Mouse (Mus musculus) layer of hippocampus, adult 18-20 months (tissue): Measurements from ENCODE around the gene Agfg2. TPM values are rescaled to one million over a fixed set of nuclear protein-coding genes. Genes with fewer than 3 reads are reported as not detected.
A peak's percentile ranks its signal among the peaks of the same experiment; 100 is the strongest.
"Not testable (repeated sequence)": the region's sequence is repeated elsewhere in the genome, so short reads cannot be mapped to it uniquely, and the experiment has no call there.

ENCODE experiments used
- DNase-seq, 2 experiments: peaks; one replicate each; pipeline ENCODE4 v3.0.0; 2022; ENCODE audit warnings: low spot score in 2 of 2
- long read RNA-seq: library from polyadenylated mRNA; stranded (forward); transcript quantifications from one replicate; pipeline ENCODE4 v2.0.0, GENCODE M21; 2021
- total RNA-seq, 2 experiments: library from RNA; stranded (reverse); gene quantifications; 2 replicates each; pipeline ENCODE4 v1.2.3; 2021

The Agfg2 gene
- total RNA-seq: 10 to 100 TPM; 72.6 to 73.5 TPM
- long read RNA-seq, transcript Agfg2-201 (12 exons, 2,893 nt): minor isoform, 11 of 122 reads
- long read RNA-seq, transcript Agfg2-202 (13 exons, 2,858 nt): major isoform, 79 of 122 reads
- long read RNA-seq, partial matches to known transcripts: 7 of 122 reads
- long read RNA-seq, other reads (novel, unspliced or antisense): 25 of 122 reads

DNA sequence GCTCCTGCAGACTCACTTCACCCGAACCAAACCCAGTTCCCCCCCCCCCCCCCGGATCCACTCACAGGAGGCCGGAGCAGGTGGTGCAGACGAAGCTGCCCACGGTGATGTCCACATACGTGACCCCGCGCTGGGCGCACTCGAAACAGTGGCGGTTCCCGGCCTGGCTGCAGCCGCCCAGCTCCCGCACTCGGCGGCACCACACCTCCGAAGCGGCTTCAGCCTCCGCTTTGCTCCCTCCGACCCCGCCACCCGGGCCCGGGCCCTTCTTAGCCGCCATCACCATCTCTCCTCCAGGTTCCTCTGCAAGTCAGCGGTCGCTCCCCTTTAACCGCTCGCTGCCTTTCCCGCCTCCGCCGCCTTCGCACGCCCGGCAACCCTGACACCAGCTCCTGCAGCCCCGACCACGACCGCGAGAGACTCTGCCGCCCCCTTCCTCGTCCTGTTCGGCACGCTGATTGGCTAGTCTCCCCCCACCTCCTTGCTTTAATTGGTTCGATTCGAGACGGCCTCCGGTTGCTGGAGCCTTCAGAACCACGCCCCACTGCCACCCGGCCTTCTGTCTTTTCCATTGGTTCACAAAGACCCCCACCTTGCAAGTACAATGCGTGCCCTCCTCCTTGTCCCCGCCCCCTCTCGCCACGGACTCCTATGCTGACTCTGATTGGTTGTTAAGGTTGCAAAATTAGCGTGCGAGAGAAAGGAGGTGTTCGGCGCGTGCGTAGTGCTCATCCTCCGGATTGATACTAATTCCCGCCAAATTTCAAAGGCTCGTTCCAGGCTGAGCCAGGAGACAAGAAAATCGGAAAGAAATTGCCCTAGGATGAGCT lies at the start of gene Agfg2:
TSS of gene Agfg2 (minus strand) at position 433 of the 830 bp plus-strand sequence.
- DNase-seq: peak; percentile 99 to 100

DNA sequence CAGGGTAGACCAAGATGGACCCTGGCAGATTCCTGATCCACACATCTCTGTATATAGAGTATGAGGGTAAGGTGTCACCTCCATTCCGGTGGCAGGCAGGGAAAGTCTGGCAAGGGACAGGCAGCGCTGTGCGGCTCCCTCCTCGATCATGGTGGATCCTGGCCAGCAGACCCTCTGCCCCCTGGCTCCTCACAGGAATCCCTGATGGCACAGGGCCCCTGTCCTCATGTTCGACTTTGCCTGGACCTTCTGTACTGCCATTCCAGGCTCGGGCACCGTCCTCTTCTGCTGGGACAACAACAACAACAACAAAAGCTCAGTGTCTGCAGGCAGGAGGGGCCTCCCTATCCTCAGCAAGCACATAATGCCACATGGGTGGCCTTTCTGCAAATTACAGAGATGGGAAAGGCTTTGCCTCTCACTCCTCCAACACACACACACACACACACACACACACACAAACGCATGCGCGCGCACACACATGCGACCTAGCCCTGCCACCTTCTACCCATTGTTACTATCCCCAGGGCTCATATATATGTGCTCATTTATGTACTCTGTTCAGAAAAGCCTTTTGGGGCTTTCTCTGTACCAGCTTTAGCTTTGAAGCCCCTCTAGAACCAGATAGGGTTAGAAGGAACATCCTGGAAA lies 49.2 kb upstream of the Agfg2 start:
- no peak for DNase-seq

DNA sequence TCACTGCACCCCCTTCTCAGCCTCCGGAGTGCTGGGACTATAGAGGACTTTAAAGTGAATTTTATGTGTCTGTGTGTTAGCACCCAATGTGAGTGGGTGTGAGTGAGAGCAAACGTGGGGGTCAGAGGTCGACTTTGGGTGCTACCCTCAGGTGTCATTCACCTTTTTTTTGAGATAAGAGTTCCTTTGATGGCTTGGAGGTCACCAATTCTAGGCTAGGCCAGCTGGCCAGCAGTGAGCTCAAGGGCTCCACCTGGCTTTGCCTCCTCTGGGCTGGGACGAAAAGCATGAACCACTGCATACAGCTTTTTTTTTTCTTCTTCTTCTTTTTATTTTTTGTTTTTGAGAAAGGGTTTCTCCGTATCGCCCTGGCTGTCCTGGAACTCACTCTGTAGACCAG lies 42.2 kb upstream of the Agfg2 start:
- no peak for DNase-seq

DNA sequence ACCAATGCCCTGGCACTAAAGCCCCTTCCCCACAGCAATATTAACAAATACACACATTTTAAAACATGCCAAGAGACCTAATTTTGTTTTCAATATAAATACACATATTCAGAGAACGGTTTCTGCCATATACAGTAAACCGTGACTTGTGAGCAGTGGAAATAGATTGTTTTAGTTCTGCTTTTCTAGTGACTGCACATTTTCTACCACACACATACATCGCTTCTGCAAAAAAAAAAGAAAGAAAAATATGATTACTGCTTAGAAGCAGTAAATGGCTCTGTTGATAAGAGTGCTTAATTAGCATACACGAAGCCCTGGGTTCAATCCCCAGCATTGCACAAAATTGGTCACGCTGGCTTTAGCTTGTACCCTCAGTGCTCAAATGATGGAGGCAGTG lies 39.3 kb upstream of the Agfg2 start:
- no peak for DNase-seq

DNA sequence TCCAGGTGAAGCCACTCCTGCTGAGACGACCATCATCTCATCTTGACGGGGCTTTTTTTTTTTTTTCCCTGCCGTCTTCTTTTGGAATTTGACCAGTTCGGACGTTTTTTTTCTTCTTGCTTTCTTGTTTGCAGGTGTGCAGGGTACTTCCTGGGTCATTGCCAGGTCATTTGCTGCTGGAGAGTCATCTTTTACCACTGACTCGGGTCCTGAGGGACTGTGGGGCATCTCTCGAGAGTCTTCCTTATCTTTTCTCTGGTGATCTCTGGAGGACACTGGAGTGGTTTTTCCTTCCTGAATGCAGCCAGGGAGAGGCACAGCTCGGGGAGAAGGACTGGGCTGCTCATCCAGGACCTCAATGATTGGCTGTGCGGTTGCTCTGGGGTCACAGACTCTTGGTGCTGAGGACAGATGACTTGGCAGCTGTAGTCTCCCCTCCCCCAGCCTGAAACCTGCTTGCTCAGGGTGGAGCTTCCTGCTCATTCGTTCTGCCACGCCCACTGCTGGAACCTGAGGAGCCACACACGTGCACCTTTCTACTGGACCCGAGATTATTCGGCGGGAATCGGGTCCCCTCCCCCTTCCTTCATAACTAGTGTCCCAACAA lies 36.1 kb upstream of the Agfg2 start:
- DNase-seq: not testable (repeated sequence)

DNA sequence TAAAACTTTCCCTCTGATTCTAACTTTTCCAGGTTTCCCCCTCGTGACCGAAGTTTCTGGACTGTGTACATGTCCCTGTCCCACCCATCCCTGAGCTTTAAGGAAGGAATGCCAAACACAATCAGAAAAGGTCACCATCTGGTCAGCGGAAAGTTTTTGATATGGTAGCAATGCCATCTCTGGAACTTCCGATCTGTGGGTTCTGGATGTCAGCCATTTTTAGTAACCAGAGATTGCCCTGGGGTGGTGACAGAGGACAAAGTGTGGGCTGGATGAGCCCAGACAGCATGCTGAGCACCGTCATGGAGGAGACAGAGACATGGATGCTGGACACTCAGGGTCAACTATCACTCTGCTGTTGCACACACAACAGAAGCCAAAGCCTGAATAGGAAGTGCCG lies 34.6 kb upstream of the Agfg2 start:
- no peak for DNase-seq

DNA sequence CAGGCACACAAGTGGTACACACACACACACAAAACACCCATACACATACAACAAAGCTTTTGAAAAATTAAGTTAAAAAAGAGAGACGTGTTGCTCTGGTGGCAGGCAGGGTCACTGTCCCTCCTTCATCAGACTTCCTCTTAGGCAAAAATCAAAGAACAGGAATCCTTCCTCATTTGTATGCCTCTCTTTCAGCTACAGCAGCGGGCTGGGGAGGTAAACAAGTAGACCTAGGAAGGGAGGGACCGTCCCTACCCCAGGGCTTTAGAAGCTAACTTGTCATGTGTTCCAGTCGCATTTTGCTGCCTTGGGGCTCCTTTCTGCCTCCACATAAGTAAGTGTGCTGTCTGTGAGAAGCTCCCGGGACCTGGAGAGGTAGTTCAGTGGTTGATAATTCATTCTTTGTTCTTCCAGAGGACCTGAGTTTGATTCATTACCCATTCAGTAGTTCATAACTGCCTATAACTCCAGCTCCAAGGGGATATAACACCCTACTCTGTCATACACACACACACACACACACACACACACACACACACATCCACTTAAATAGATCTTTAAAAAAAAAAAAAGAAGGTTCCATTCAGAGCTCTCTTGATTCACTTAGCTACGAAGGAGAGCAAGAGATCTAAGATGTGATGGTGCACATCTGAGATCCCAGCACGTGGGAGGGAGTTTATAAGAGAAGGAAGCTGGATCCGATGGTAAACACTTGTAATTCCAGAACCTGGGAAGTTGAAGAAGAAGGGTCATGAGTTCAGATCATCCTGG lies 33.7 kb upstream of the Agfg2 start:
- DNase-seq: no peak

DNA sequence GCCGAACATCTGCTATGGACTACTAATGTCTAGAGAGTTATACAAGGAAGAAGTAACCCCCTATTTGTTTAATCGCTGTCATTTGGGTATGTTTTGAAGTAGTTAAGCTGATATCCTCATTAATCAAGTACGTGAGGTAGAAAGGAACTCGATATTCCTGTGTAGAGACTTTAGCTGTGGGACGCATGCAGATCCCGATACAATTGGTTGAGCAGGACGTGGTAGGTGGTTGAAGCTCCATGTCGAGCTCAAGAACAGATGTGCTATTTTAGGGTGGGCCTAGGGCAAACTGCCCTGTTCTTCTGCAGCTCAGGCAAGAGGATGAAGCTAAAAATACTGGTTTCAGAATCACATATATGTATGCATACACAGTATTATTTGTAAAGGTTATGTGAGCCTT lies 31.2 kb upstream of the Agfg2 start:
- DNase-seq: no peak

DNA sequence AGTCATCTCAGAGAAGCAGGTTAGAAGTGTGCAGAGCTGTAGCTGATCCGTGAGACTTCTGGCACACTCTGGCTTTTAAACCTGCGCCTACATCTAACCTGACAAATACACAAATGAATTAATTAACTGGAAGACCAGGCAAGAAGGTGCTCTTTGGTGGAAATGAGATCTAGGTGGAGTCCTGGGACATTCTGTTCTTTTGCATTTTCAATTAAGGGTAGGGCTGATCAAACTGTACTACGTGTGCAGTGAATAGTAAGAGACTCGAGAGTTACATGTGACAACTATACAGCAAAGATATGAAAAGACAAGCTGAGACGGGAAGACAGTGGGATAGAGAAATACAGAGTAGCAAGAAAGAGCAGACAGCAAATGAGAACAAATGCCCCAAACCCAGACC lies 28.9 kb upstream of the Agfg2 start:
- no peak for DNase-seq

DNA sequence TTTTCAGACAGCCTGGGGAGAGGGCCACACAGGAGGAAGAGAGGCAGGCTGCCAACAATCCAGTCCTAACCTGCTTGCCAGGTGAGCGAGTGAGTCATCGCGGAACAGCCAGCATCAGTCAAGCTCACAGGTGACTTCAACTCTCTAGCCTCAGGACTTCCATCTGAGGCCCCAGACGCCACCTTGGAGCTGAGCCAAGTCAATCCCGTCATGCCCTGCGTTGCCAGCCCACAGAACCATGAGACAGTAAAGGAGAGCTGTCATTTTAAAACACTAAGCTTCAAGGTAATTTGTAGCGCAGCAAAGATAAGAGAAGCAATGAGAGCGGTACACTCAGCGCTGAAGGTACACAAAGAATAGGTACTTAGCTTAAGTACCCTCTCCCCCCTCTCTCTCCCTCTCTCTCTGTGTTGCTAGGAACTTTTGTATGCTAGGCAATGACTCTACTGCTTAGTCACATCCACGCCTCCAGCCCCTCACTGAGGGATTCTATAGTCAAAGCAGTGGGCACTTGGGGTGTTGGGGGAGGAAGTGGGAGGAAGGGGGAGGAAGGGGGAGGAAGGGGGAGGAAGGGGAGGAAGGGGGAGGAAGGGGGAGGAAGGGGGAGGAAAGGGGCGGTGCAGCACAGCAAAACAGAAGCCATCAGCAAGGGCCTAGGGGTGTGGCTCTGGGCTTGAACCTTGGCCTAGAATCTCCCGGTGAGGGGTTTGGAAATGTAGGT lies 22.5 kb upstream of the Agfg2 start:
- DNase-seq: peak in 1 of 2 experiments; percentile 52

DNA sequence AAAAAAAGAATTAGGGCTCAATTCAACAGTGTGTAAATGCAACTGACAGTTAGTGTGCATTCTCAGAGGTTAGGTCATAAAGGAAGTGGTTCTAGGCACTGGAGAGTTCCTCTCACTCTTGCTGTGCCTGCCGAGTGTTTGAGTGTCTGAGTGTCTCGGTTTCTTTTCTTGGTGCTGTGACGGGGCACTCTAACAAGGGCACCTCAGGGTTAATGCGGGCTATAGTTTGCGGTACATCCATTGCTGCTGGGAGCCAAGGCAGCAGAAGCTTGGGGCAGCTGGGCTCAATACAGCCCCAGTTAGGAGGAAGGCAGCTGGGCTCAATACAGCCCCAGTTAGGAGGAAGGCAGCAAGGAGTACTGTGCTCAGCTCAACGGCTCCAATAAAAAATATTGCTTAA lies 20.7 kb upstream of the Agfg2 start:
- DNase-seq: no peak

DNA sequence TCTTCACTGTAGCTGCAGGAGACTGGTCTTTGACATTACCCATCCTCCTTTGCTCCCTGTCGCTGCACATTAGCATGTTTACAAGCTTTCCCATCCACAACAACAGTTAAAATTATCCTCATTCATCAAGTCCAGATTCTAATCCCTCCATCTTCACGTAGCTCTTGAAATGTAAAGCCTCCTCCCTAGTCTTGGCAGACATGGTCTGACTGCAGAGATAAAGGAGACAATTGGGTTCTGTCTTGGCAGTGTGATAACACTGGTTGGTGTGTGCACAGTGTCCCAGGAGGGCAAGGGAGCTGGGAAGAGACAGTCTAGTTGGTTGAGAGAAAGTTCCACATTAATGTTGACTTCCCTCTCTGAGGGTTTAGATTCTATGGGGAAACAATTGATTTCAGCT lies 15.3 kb upstream of the Agfg2 start:
- DNase-seq: no peak

DNA sequence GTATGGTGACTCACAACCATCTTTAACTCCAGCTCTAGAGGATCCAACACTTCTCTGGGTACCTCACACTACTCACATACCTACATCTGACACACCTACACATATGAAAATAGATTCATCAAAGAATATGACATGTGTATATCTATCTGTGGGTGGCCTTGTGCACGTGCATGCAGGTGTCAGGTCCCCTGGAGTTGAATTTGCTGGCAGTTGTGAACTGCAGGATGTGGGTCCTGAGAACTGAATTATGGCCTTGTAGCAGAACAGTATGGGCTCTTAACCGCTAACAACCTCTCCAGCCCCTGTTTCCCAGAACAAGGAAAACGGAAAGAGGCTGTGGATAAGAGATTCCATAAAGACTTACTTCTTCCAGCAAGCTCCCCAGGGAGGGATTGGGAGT lies 14.6 kb upstream of the Agfg2 start:
- no peak for DNase-seq

DNA sequence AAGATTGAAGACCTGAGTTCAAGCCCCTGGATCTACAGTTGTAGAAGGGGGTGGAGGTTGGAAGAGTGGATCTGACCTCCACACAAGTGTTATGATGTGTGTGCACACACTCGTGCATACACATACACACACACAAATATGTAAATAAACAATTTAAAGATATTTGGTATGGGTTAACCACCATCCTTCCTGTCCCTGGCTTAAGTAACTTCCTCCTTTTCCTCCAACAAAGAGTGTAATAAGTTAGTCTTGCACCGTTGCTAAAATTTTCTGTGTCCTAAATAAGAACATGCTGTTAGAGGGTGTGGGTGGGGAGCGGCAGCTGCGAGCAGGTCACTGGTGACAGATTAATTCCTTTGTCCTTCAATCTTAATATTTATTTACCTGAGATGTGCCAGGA lies 11.4 kb upstream of the Agfg2 start:
- no peak for DNase-seq

DNA sequence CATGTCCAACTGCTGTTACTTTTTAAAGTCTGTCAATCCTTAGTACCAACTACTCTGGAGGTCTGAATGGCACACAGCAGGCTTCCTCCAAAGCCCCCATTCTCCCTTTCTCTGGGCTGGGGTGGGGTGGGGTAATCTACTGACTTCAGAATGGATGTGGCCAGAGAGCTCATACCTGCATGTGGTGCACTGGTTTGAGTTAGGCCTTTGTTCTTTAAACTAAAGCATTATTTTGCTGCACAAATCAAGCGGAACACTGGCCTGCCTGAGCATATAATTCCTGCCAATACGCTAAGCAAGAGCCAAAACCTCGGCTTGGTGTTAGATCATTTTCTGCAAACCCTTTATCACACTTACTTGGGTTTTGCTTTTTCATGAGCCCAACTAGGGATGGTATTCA lies 10.3 kb upstream of the Agfg2 start:
- no peak for DNase-seq

DNA sequence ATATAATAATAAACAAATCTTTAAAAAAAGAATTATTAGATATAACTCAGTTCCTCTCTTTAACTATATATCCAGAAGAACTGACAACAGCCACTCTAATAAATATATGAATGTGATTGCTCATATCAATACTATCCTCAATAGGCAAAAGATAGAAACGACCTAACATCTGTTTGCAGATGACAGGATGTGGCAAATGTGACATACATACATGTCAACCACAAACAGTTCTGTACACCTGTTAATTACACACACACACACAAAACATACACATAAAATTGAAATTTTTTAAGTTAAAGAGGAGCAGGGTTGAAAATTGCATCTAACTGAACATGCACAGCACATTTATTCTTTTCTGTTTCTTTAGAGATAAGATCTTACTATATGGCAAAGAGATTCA lies 7.4 kb upstream of the Agfg2 start:
- DNase-seq: no peak

DNA sequence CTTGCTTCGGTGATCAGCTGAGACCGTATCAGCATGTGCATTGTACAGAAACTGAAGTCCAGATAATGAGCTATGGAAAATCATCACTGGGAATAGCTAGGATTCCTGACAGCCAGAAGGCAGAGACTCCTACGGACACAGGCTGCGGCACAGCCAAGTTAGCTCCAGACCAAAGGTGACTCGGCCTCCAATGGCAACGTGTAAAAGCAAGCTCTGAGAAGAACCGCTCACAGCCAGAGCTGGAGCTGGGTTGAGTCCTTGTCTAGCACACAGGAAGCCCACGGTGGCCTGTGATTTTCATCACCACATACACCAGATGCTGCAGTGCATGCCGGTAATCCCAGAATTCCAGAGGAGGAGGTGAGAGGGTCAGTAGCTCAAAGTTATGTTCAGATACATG lies 6.0 kb upstream of the Agfg2 start:
- no peak for DNase-seq

DNA sequence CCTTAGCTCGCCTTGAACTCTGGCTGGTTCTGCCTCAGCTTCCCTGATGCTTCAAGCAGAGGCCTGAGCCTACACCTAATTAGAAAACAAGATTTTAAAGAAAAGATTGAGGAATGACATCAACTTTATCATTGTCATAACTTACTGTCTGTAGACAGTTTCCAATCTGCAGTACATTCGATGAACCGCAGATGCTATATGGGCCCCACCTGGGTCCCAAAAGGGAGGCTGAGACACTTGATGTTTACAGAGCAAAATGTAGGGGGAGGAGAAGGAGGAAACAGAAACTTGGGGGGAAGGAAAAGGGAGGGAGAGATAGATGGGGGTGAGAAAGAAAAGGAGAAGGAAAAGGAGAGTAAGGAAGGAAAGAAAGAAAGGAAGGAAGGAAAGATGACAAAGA lies 5.4 kb upstream of the Agfg2 start:
- no peak for DNase-seq

DNA sequence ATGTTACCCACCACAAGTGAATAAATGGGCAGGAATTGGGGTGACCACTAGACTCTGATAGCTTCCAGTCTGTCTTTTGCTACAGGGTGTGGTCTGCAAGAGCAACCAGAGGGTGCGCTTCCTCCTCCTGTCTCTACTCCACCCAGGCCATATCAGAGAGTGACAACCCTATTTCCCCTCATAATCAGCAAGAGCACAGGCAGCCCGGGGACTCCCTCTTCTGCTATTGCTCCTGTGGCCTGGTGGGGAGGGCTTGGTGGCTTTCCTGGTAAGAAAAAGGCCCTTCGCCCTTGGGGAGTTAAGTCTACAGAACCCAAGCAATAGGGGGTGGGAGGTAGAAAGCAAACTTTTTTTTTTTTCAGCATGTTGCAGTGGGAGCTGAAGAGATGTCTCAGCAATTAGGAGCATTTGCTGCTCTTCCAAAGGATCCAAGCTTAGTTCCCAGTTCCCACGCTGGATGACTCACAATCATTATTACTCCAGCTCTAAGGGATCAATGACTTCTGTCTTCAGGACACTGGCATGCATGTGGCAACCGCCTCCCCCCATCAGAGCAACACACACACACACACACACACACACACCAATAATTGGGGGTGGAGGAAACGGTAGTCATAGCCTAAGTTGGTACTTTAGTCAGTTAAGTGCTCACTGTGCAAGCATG lies 1.7 kb upstream of the Agfg2 start:
- DNase-seq: peak in 1 of 2 experiments; percentile 35

DNA sequence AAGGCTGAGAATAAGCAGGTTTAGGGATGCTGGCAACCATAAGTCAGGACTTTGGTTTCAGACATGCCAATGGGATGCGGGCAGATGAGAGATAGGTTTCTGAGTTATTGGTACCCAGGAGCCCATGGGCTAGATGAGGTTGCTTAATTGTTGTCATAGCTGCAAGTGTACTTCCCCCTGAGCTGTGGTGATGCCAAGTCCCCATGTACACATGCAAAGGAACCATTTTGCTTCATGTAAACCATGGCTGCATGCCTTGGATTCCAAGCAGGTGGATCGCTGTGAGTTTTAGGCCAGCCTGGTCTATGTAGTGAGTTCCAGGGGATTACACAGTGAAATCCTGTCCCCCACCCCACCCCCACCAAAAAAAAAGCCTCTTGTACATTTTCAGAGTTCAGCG lies 1.1 kb upstream of the Agfg2 start:
- no peak for DNase-seq
